Mouse (Mus musculus) stomach, embryonic 16.5 days (tissue): ENCODE results near the gene Cops2. TPM values are rescaled to one million over a fixed set of nuclear protein-coding genes. Genes with fewer than 3 reads are reported as not detected.

Experiments
- ATAC-seq: fragments of 200-750 bp; cut with Nextera tagmentation; 2 replicates; pipeline ENCODE4 v1.8.0; 2017; ENCODE audit warnings: moderate number of reproducible peaks, moderate TSS enrichment; ENCODE audit not compliant: insufficient read depth, low FRiP score
- H3K27ac ChIP-seq: fragments of 300-500 bp; sonication (generic); 2 replicates; pipeline ENCODE4 v1.5.1; 2014; ENCODE audit warnings: low read length
- H3K27me3 ChIP-seq: fragments of 300-500 bp; sonication (generic); 2 replicates; pipeline ENCODE4 v1.6.1; 2014; ENCODE audit warnings: low read length, control low read depth, mixed read lengths; ENCODE audit not compliant: control insufficient read depth, insufficient read depth
- H3K36me3 ChIP-seq: fragments of 300-500 bp; sonication (generic); 2 replicates; pipeline ENCODE4 v1.6.1; 2014; ENCODE audit warnings: low read length; ENCODE audit not compliant: control insufficient read depth, insufficient read depth
- H3K4me1 ChIP-seq: fragments of 300-500 bp; sonication (generic); 2 replicates; pipeline ENCODE4 v1.6.1; 2014; ENCODE audit warnings: low read length, control low read depth, mixed read lengths; ENCODE audit not compliant: control insufficient read depth, insufficient read depth
- H3K4me2 ChIP-seq: fragments of 300-500 bp; sonication (generic); 2 replicates; pipeline ENCODE4 v1.6.1; 2014; ENCODE audit warnings: low read depth, low read length, mixed read lengths
- H3K4me3 ChIP-seq: fragments of 300-500 bp; sonication (generic); replicated peaks from 2 replicates; pipeline ENCODE4 v1.5.1; 2014; ENCODE audit warnings: mild to moderate bottlenecking, low read length
- H3K9ac ChIP-seq: fragments of 300-500 bp; sonication (generic); 2 replicates; pipeline ENCODE4 v1.6.1; 2014; ENCODE audit warnings: low read length
- H3K9me3 ChIP-seq: fragments of 300-500 bp; sonication (generic); replicated peaks from 2 replicates; pipeline ENCODE4 v1.6.1; 2016; ENCODE audit warnings: low read length, control low read depth; ENCODE audit not compliant: control insufficient read depth
- WGBS: fragments of 180-500 bp; shearing (Covaris S2); extraction: QIAGEN DNeasy Blood & Tissue Kit; methylation state at CpG from one replicate; pipeline ENCODE4 v1.1.7; 2014; 5-methylcytosine and 5-hydroxymethylcytosine counted together
- polyA plus RNA-seq: library from polyadenylated mRNA; unstranded; fragments of >200 nt; fragmentation: Nextera tagmentation; extraction: Ambion mirVana; gene quantifications from 2 replicates; pipeline ENCODE4 v1.2.1, GENCODE M21; 2015

Cops2 gene
- polyA plus RNA-seq, 1 experiment from 2014 or later: 70.5 TPM

GRCm38 (mm10) chr2:125781978-125782718 lies 76.8 kb downstream of the Cops2 start:
- peak overlapping the region; percentile 79 for H3K27ac ChIP-seq
- 2% methylated on average over 44 of the region's 44 CpGs for WGBS
- H3K27me3 ChIP-seq: no peaks in the 10 kb centered on the region
- peaks cover 8% of the 10 kb centered on the region for H3K4me1 ChIP-seq
- peak overlapping the region; percentile 96 for H3K9ac ChIP-seq
- no peak for ATAC-seq
- H3K4me2 ChIP-seq: peak overlapping the region; percentile 77
- no peaks in the 10 kb centered on the region for H3K36me3 ChIP-seq
- no peaks in the 10 kb centered on the region for H3K9me3 ChIP-seq
- peak overlapping the region; percentile 94 for H3K4me3 ChIP-seq

- no peaks in the 10 kb centered on the region for H3K9me3 ChIP-seq
- H3K4me2 ChIP-seq: peak overlapping the region; percentile 77
- WGBS: 53% methylated on average over 2 of the region's 2 CpGs
- H3K27me3 ChIP-seq: no peaks in the 10 kb centered on the region
- peaks cover 8% of the 10 kb centered on the region for H3K4me1 ChIP-seq
- H3K27ac ChIP-seq: no peak overlapping the region
- no peaks in the 10 kb centered on the region for H3K36me3 ChIP-seq
- H3K4me3 ChIP-seq: peak overlapping the region; percentile 18
- no peak overlapping the region for H3K9ac ChIP-seq
- no peak for ATAC-seq
These were observed 77.9 kb downstream of the Cops2 start for GRCm38 (mm10) chr2:125781006-125781405.

Other genes with a start within 250 kb of the Cops2 start
- gene Cep152, start 234.0 kb downstream of the Cops2 start, polyA plus RNA-seq: 5.2 and 5.5 TPM in 2 replicates
- gene Eid1, start 186.0 kb downstream of the Cops2 start, polyA plus RNA-seq: 97.0 and 111 TPM in 2 replicates
- 1.9 and 2.0 TPM in 2 replicates for gene Shc4, start 135.0 kb downstream of the Cops2 start, polyA plus RNA-seq
- gene Secisbp2l, start 76.3 kb downstream of the Cops2 start, polyA plus RNA-seq: 16.1 and 17.2 TPM in 2 replicates
- gene Galk2, start within 50 bp of the Cops2 start, polyA plus RNA-seq: 48.1 and 48.3 TPM in 2 replicates
- 6.7 and 9.3 TPM in 2 replicates for gene Fgf7, start 175.5 kb upstream of the Cops2 start, polyA plus RNA-seq